Mouse (Mus musculus): ENCODE measurements around the gene Gcnt4. TPM values are rescaled to one million over a fixed set of nuclear protein-coding genes. Genes with fewer than 3 reads are reported as not detected.

The Gcnt4 gene
- polyA plus RNA-seq, 1 experiment from 2014 or later, result 0.09 TPM

GRCm38 (mm10) chr13:96983251-96984126, 59.0 kb downstream of the Gcnt4 start:
- no peaks in the 10 kb centered on the region for H3K36me3 ChIP-seq
- no peak overlapping the region for H3K4me3 ChIP-seq
- no peaks in the 10 kb centered on the region for H3K4me1 ChIP-seq
- H3K4me2 ChIP-seq (replicated peaks), result no peak overlapping the region
- H3K9ac ChIP-seq (replicated peaks), result no peak overlapping the region
- no peak for ATAC-seq (replicated peaks)
- H3K9me3 ChIP-seq, result no peaks in the 10 kb centered on the region
- 67% methylated on average over 26 of the region's 26 CpGs for WGBS
- no peaks in the 10 kb centered on the region for H3K27me3 ChIP-seq
- no peak overlapping the region for H3K27ac ChIP-seq (replicated peaks)

GRCm38 (mm10) chr13:96984688-96985087, 60.2 kb downstream of the Gcnt4 start:
- Histone ChIP-seq H3K36me3 (no peaks in the 10 kb centered on the region), H3K27me3 (no peaks in the 10 kb centered on the region), H3K4me3 (no peak overlapping the region), H3K4me1 (no peaks in the 10 kb centered on the region), H3K9me3 (no peaks in the 10 kb centered on the region), H3K9ac (replicated peaks) (no peak overlapping the region), H3K4me2 (replicated peaks) (no peak overlapping the region), H3K27ac (replicated peaks) (no peak overlapping the region)
- 75% methylated on average over 5 of the region's 5 CpGs for WGBS
- ATAC-seq (replicated peaks), result no peak

GRCm38 (mm10) chr13:96985599-96986275, 61.2 kb downstream of the Gcnt4 start:
- no peak overlapping the region for H3K27ac ChIP-seq (replicated peaks)
- no peak overlapping the region for H3K4me3 ChIP-seq
- no peaks in the 10 kb centered on the region for H3K36me3 ChIP-seq
- no peaks in the 10 kb centered on the region for H3K9me3 ChIP-seq
- H3K4me2 ChIP-seq (replicated peaks), result no peak overlapping the region
- no peak overlapping the region for H3K9ac ChIP-seq (replicated peaks)
- H3K27me3 ChIP-seq, result no peaks in the 10 kb centered on the region
- no peak for ATAC-seq (replicated peaks)
- no peaks in the 10 kb centered on the region for H3K4me1 ChIP-seq
- 62% methylated on average over 12 of the region's 12 CpGs for WGBS

GRCm38 (mm10) chr13:96989129-96989528, 64.6 kb downstream of the Gcnt4 start:
- Histone ChIP-seq H3K9me3 (no peaks in the 10 kb centered on the region), H3K27ac (replicated peaks) (no peak overlapping the region), H3K9ac (replicated peaks) (no peak overlapping the region), H3K27me3 (no peaks in the 10 kb centered on the region), H3K4me1 (no peaks in the 10 kb centered on the region), H3K36me3 (no peaks in the 10 kb centered on the region), H3K4me2 (replicated peaks) (no peak overlapping the region), H3K4me3 (no peak overlapping the region)
- WGBS, result 97% methylated on average over 16 of the region's 16 CpGs
- no peak for ATAC-seq (replicated peaks)

GRCm38 (mm10) chr13:96990045-96990444, 65.6 kb downstream of the Gcnt4 start:
- ATAC-seq (replicated peaks), result no peak
- H3K36me3 ChIP-seq, result no peaks in the 10 kb centered on the region
- no peaks in the 10 kb centered on the region for H3K9me3 ChIP-seq
- no peak overlapping the region for H3K9ac ChIP-seq (replicated peaks)
- no peak overlapping the region for H3K4me2 ChIP-seq (replicated peaks)
- no peaks in the 10 kb centered on the region for H3K27me3 ChIP-seq
- H3K4me3 ChIP-seq, result no peak overlapping the region
- 96% methylated on average over 3 of the region's 3 CpGs for WGBS
- no peak overlapping the region for H3K27ac ChIP-seq (replicated peaks)
- H3K4me1 ChIP-seq, result no peaks in the 10 kb centered on the region

GRCm38 (mm10) chr13:96990561-96991265, 66.2 kb downstream of the Gcnt4 start:
- H3K9ac ChIP-seq (replicated peaks), result no peak overlapping the region
- no peaks in the 10 kb centered on the region for H3K9me3 ChIP-seq
- H3K27me3 ChIP-seq, result no peaks in the 10 kb centered on the region
- no peaks in the 10 kb centered on the region for H3K36me3 ChIP-seq
- no peaks in the 10 kb centered on the region for H3K4me1 ChIP-seq
- no peak overlapping the region for H3K27ac ChIP-seq (replicated peaks)
- no peak overlapping the region for H3K4me3 ChIP-seq
- no peak for ATAC-seq (replicated peaks)
- WGBS, result 89% methylated on average over 14 of the region's 14 CpGs
- H3K4me2 ChIP-seq (replicated peaks), result no peak overlapping the region

- Histone ChIP-seq H3K27ac (replicated peaks) (no peak overlapping the region), H3K4me1 (no peaks in the 10 kb centered on the region)
- no peak for ATAC-seq (replicated peaks)
Measured at GRCm38 (mm10) chr13:96993291-96993989, 69.0 kb downstream of the Gcnt4 start.

GRCm38 (mm10) chr13:96995243-96995642, 70.8 kb downstream of the Gcnt4 start:
- Histone ChIP-seq H3K4me2 (replicated peaks) (no peak overlapping the region), H3K36me3 (no peaks in the 10 kb centered on the region), H3K27ac (replicated peaks) (no peak overlapping the region), H3K9me3 (no peaks in the 10 kb centered on the region), H3K27me3 (no peaks in the 10 kb centered on the region), H3K4me1 (no peaks in the 10 kb centered on the region), H3K4me3 (no peak overlapping the region), H3K9ac (replicated peaks) (no peak overlapping the region)
- 80% methylated on average over 5 of the region's 5 CpGs for WGBS
- no peak for ATAC-seq (replicated peaks)

More at GRCm38 (mm10) chr13:96993291-96993989, 69.0 kb downstream of the Gcnt4 start:
- 34% methylated on average over 8 of the region's 8 CpGs for WGBS
- no peaks in the 10 kb centered on the region for H3K27me3 ChIP-seq
- H3K9ac ChIP-seq (replicated peaks), result no peak overlapping the region
- no peak overlapping the region for H3K4me3 ChIP-seq
- no peak overlapping the region for H3K4me2 ChIP-seq (replicated peaks)
- H3K36me3 ChIP-seq, result no peaks in the 10 kb centered on the region
- no peaks in the 10 kb centered on the region for H3K9me3 ChIP-seq

- H3K9me3 ChIP-seq, result no peaks in the 10 kb centered on the region
- ATAC-seq (replicated peaks), result no peak
- H3K9ac ChIP-seq (replicated peaks), result no peak overlapping the region
- H3K4me2 ChIP-seq (replicated peaks), result no peak overlapping the region
- no peak overlapping the region for H3K4me3 ChIP-seq
- 83% methylated on average over 1 of the region's 1 CpGs for WGBS
- H3K27me3 ChIP-seq, result no peaks in the 10 kb centered on the region
- H3K4me1 ChIP-seq, result no peaks in the 10 kb centered on the region
- no peaks in the 10 kb centered on the region for H3K36me3 ChIP-seq
- no peak overlapping the region for H3K27ac ChIP-seq (replicated peaks)
Measured at GRCm38 (mm10) chr13:96997080-96997479, 72.6 kb downstream of the Gcnt4 start.
